Mouse (Mus musculus) small intestine, adult 2 months (tissue): ENCODE measurements around the gene Cav2. TPM values are rescaled to one million over a fixed set of nuclear protein-coding genes. Genes with fewer than 3 reads are reported as not detected.

Source experiments
- H3K27ac ChIP-seq: fragments of 200-500 bp; 2 replicates; pipeline ENCODE4 v1.5.1; 2012; ENCODE audit warnings: low read depth, low read length, control low read depth, inconsistent platforms; ENCODE audit not compliant: insufficient read depth
- H3K27me3 ChIP-seq: fragments of 200-500 bp; 2 replicates; pipeline ENCODE4 v1.6.1; 2012; ENCODE audit warnings: mild to moderate bottlenecking, moderate library complexity, low read length, inconsistent platforms; ENCODE audit not compliant: control insufficient read depth, insufficient read depth
- H3K36me3 ChIP-seq: fragments of 200-500 bp; 2 replicates; pipeline ENCODE4 v1.6.1; 2012; ENCODE audit warnings: mild to moderate bottlenecking, low read length, control low read depth, inconsistent platforms; ENCODE audit not compliant: control insufficient read depth, insufficient read depth
- H3K4me1 ChIP-seq: fragments of 200-500 bp; 2 replicates; pipeline ENCODE4 v1.6.1; 2012; ENCODE audit warnings: low read length, inconsistent platforms, mixed read lengths; ENCODE audit not compliant: control insufficient read depth, insufficient read depth, insufficient read length
- H3K4me3 ChIP-seq: fragments of 200-500 bp; 2 replicates; pipeline ENCODE4 v1.5.1; 2012; ENCODE audit warnings: low read depth, mild to moderate bottlenecking, control low read depth, inconsistent platforms, low read length, moderate library complexity
- CTCF ChIP-seq: fragments of 200-500 bp; IDR thresholded peaks from 2 replicates; pipeline ENCODE4 v1.5.1; 2012; ENCODE audit warnings: low read depth, mild to moderate bottlenecking, control low read depth, inconsistent platforms, low read length, moderate library complexity, mixed read lengths; ENCODE audit not compliant: insufficient replicate concordance, insufficient read length; ENCODE audit errors: extremely low read depth
- POLR2A ChIP-seq: fragments of 200-500 bp; IDR thresholded peaks from 2 replicates; pipeline ENCODE4 v1.6.1; 2012; ENCODE audit warnings: low read depth, mild to moderate bottlenecking, control low read depth, inconsistent platforms, low read length, moderate library complexity
- WGBS: fragments of 180-500 bp; shearing (Covaris S2); methylation state at CpG from one replicate; pipeline ENCODE4 v1.1.7; 2018; 5-methylcytosine and 5-hydroxymethylcytosine counted together
- polyA plus RNA-seq: library from polyadenylated mRNA; depleted of rRNA; stranded (reverse); fragments of >200 nt; gene quantifications from 2 replicates; pipeline ENCODE4 v1.2.3, GENCODE M21; 2012; rRNA removed

The Cav2 gene
- polyA plus RNA-seq, 1 experiment, result 7.0 TPM

- H3K27me3 ChIP-seq, result no peaks in the 10 kb centered on the region
- TF ChIP-seq POLR2A (no peak), CTCF (no peak)
- no peaks in the 10 kb centered on the region for H3K36me3 ChIP-seq
- no peak overlapping the region for H3K4me3 ChIP-seq
- H3K4me1 ChIP-seq, result no peaks in the 10 kb centered on the region
- WGBS, result 73% methylated on average over 6 of the region's 6 CpGs
- H3K27ac ChIP-seq, result no peak overlapping the region
Observed at GRCm38 (mm10) chr6:17321976-17322375, 41.0 kb downstream of the Cav2 start.

- Histone ChIP-seq H3K27ac (no peak overlapping the region), H3K36me3 (no peaks in the 10 kb centered on the region), H3K4me1 (0 out of 2 replicates have a peak, but pooled peaks cover 3% of the 10 kb centered on the region), H3K4me3 (no peak overlapping the region), H3K27me3 (no peaks in the 10 kb centered on the region)
- TF ChIP-seq POLR2A (no peak), CTCF (no peak)
- WGBS, result 61% methylated on average over 11 of the region's 11 CpGs
Observed at GRCm38 (mm10) chr6:17327216-17327615, 46.2 kb downstream of the Cav2 start.

- Histone ChIP-seq H3K36me3 (no peaks in the 10 kb centered on the region), H3K4me1 (0 out of 2 replicates have a peak, but pooled peaks cover 3% of the 10 kb centered on the region), H3K4me3 (no peak overlapping the region), H3K27ac (no peak overlapping the region), H3K27me3 (no peaks in the 10 kb centered on the region)
- TF ChIP-seq POLR2A, result no peak
- no peak for TF ChIP-seq CTCF
- 46% methylated on average over 3 of the region's 3 CpGs for WGBS
Observed at GRCm38 (mm10) chr6:17329801-17330200, 48.8 kb downstream of the Cav2 start.

- no peaks in the 10 kb centered on the region for H3K36me3 ChIP-seq
- TF ChIP-seq CTCF (no peak), POLR2A (no peak)
- WGBS, result 99% methylated on average over 2 of the region's 2 CpGs
Observed at GRCm38 (mm10) chr6:17337724-17338123, 56.7 kb downstream of the Cav2 start.

More at GRCm38 (mm10) chr6:17337724-17338123, 56.7 kb downstream of the Cav2 start:
- no peak overlapping the region for H3K4me3 ChIP-seq
- peaks cover 2% of the 10 kb centered on the region; the same call in 1 of the 2 replicates for H3K4me1 ChIP-seq
- H3K27me3 ChIP-seq, result no peaks in the 10 kb centered on the region
- no peak overlapping the region for H3K27ac ChIP-seq

Other genes with a start within 250 kb of the Cav2 start
- 39.8 and 107 TPM in 2 replicates for gene Tes, start 216.0 kb upstream of the Cav2 start, polyA plus RNA-seq
- gene Cav1, start 25.1 kb downstream of the Cav2 start, polyA plus RNA-seq, result 68.9 and 95.8 TPM in 2 replicates
- gene Met, start 182.6 kb downstream of the Cav2 start, polyA plus RNA-seq, result 4.6 and 4.7 TPM in 2 replicates